Mouse (Mus musculus): ENCODE measurements around the gene 2010300C02Rik.
A peak's percentile ranks its signal among the peaks of the same experiment; 100 is the strongest.

2010300C02Rik gene

GRCm38 (mm10) chr1:37667386-37667785, 52.5 kb downstream of the 2010300C02Rik start:
- DNase-seq (ENCODE audit: low read depth, low spot score), result no peak

- DNase-seq (ENCODE audit: low read depth, low spot score), result no peak
Measured at GRCm38 (mm10) chr1:37666587-37666986, 53.3 kb downstream of the 2010300C02Rik start.

GRCm38 (mm10) chr1:37665539-37666323, 54.2 kb downstream of the 2010300C02Rik start:
- DNase-seq (ENCODE audit: low read depth, low spot score), result no peak

GRCm38 (mm10) chr1:37664496-37664895, 55.4 kb downstream of the 2010300C02Rik start:
- DNase-seq (ENCODE audit: low read depth, low spot score), result no peak

GRCm38 (mm10) chr1:37663606-37664005, 56.3 kb downstream of the 2010300C02Rik start:
- no peak for DNase-seq (ENCODE audit: low read depth, low spot score)

- no peak for DNase-seq (ENCODE audit: low read depth, low spot score)
Measured at GRCm38 (mm10) chr1:37656017-37656416, 63.9 kb downstream of the 2010300C02Rik start.

- DNase-seq (ENCODE audit: low read depth, low spot score), result no peak
Measured at GRCm38 (mm10) chr1:37653992-37654391, 65.9 kb downstream of the 2010300C02Rik start.

- no peak for DNase-seq (ENCODE audit: low read depth, low spot score)
Measured at GRCm38 (mm10) chr1:37647066-37647465, 72.8 kb downstream of the 2010300C02Rik start.

GRCm38 (mm10) chr1:37644501-37644900, 75.4 kb downstream of the 2010300C02Rik start:
- no peak for DNase-seq (ENCODE audit: low read depth, low spot score)

- DNase-seq (ENCODE audit: low read depth, low spot score), result no peak
Measured at GRCm38 (mm10) chr1:37643794-37644365, 76.0 kb downstream of the 2010300C02Rik start.

- no peak for DNase-seq (ENCODE audit: low read depth, low spot score)
Measured at GRCm38 (mm10) chr1:37641361-37641760, 78.5 kb downstream of the 2010300C02Rik start.

GRCm38 (mm10) chr1:37639101-37639500, 80.8 kb downstream of the 2010300C02Rik start:
- peak; percentile 39 for DNase-seq (ENCODE audit: low read depth, low spot score)

GRCm38 (mm10) chr1:37638560-37638959, 81.3 kb downstream of the 2010300C02Rik start:
- DNase-seq (ENCODE audit: low read depth, low spot score), result no peak

- DNase-seq (ENCODE audit: low read depth, low spot score), result no peak
Measured at GRCm38 (mm10) chr1:37637571-37637970, 82.3 kb downstream of the 2010300C02Rik start.

- no peak for DNase-seq (ENCODE audit: low read depth, low spot score)
Measured at GRCm38 (mm10) chr1:37636824-37637223, 83.1 kb downstream of the 2010300C02Rik start.

GRCm38 (mm10) chr1:37636169-37636568, 83.7 kb downstream of the 2010300C02Rik start:
- DNase-seq (ENCODE audit: low read depth, low spot score), result no peak

GRCm38 (mm10) chr1:37635716-37636115, 84.2 kb downstream of the 2010300C02Rik start:
- no peak for DNase-seq (ENCODE audit: low read depth, low spot score)

- peak; percentile 36 for DNase-seq (ENCODE audit: low read depth, low spot score)
Measured at GRCm38 (mm10) chr1:37634658-37635057, 85.2 kb downstream of the 2010300C02Rik start.

GRCm38 (mm10) chr1:37633516-37633915, 86.4 kb downstream of the 2010300C02Rik start:
- DNase-seq (ENCODE audit: low read depth, low spot score), result no peak

GRCm38 (mm10) chr1:37632425-37632824, 87.5 kb downstream of the 2010300C02Rik start:
- no peak for DNase-seq (ENCODE audit: low read depth, low spot score)

- no peak for DNase-seq (ENCODE audit: low read depth, low spot score)
Measured at GRCm38 (mm10) chr1:37631456-37631855, 88.4 kb downstream of the 2010300C02Rik start.

- no peak for DNase-seq (ENCODE audit: low read depth, low spot score)
Measured at GRCm38 (mm10) chr1:37630412-37631210, 89.3 kb downstream of the 2010300C02Rik start.

Measured in embryo, embryonic 11.5 days (tissue).